Mouse (Mus musculus): Measurements from ENCODE around the gene Ngdn. TPM values are rescaled to one million over a fixed set of nuclear protein-coding genes. Genes with fewer than 3 reads are reported as not detected.
"Not testable (repeated sequence)": the region's sequence is repeated elsewhere in the genome, so short reads cannot be mapped to it uniquely, and the experiment has no call there.

Gene Ngdn
- polyA plus RNA-seq, 1 experiment from 2014 or later, result 56.2 TPM

GRCm38 (mm10) chr14:54988350-54988874 lies 26.8 kb upstream of the Ngdn start:
- H3K4me2 ChIP-seq, result peak overlapping the region; percentile 65
- peak overlapping the region; percentile 99 for H3K27ac ChIP-seq
- not testable (repeated sequence) for H3K9me3 ChIP-seq (replicated peaks); H3K4me1 ChIP-seq (replicated peaks); H3K27me3 ChIP-seq; H3K36me3 ChIP-seq
- peak overlapping the region; percentile 55 for H3K4me3 ChIP-seq
- 54% methylated on average over 9 of the region's 9 CpGs for WGBS
- peak; percentile 40 for ATAC-seq (replicated peaks; ENCODE audit: insufficient number of reproducible peaks, insufficient read depth, low FRiP score, low read depth)
- H3K9ac ChIP-seq, result peak overlapping the region; percentile 70

GRCm38 (mm10) chr14:54988882-54989281 lies 26.4 kb upstream of the Ngdn start:
- WGBS, result 55% methylated on average over 13 of the region's 13 CpGs
- H3K9me3 ChIP-seq (replicated peaks), result no peaks in the 10 kb centered on the region
- peaks cover 8% of the 10 kb centered on the region; the same call in 1 of the 2 replicates for H3K36me3 ChIP-seq
- peak overlapping the region; percentile 99 for H3K27ac ChIP-seq
- H3K4me3 ChIP-seq, result peak overlapping the region; percentile 55
- no peak for ATAC-seq (replicated peaks; ENCODE audit: insufficient number of reproducible peaks, insufficient read depth, low FRiP score, low read depth)
- peak overlapping the region; percentile 70 for H3K9ac ChIP-seq
- H3K4me2 ChIP-seq, result peak overlapping the region; percentile 65
- H3K27me3 ChIP-seq, result no peaks in the 10 kb centered on the region
- no peaks in the 10 kb centered on the region; the same call in 1 of the 2 replicates for H3K4me1 ChIP-seq (replicated peaks)

DNA sequence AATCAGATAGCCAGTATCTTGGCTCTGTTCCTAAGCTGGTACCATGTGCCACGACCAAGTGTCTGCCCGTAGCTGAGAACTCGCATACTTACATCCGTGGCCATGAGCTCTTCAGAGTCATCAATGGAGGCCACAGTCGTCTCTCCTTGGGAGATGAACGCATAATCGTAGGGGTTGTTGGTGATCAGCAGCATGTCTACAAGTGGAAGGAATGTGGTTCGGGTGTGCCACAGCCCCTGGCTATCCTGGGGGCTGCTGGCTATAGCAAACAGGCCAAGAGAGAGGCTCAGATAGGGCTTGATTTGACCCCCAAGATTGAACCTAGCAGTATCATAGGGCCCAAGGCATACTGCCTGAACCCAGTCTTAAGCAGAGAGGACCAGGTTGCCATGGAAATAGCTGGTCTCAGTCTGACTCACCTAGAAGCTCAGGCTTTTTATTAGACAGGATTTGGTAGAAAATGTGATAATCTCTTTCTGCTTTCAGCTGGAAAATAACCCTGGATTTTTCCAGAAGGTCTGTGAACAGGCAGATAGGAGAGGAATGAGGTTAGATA lies 25.3 kb upstream of the Ngdn start:
- Histone ChIP-seq H3K36me3 (peaks cover 4% of the 10 kb centered on the region; the same call in 1 of the 2 replicates), H3K27me3 (no peaks in the 10 kb centered on the region), H3K4me2 (peak overlapping the region; percentile 65), H3K4me3 (peak overlapping the region; percentile 55), H3K4me1 (replicated peaks) (peaks cover 7% of the 10 kb centered on the region; the same call in 1 of the 2 replicates), H3K27ac (peak overlapping the region; percentile 99), H3K9me3 (replicated peaks) (no peaks in the 10 kb centered on the region), H3K9ac (peak overlapping the region; percentile 70)
- 60% methylated on average over 8 of the region's 8 CpGs for WGBS
- ATAC-seq (replicated peaks; ENCODE audit: insufficient number of reproducible peaks, insufficient read depth, low FRiP score, low read depth), result no peak

DNA sequence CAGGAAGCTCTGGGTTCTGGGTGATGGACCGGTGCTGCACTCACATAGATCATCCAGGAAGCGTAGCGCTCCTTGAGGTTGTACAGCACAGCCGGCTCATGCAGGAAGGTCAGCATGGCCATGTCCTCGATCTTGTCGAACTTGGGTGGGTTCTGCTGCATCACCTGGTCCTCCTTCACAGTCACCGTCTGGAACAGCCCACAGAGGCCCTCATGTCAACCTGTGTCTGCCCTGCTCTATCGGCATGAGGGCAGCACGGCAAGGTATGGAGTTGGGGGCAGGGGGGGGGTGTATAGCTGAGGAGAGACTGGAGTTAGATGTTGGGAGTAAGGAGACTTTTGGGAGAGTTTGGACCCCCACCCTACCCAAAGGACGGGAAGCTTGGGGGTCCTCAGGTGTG lies 23.1 kb upstream of the Ngdn start:
- peak overlapping the region; percentile 65 for H3K4me2 ChIP-seq
- H3K27ac ChIP-seq, result peak overlapping the region; percentile 99
- H3K9ac ChIP-seq, result peak overlapping the region; percentile 70
- no peaks in the 10 kb centered on the region for H3K36me3 ChIP-seq
- no peak for ATAC-seq (replicated peaks; ENCODE audit: insufficient number of reproducible peaks, insufficient read depth, low FRiP score, low read depth)
- H3K9me3 ChIP-seq (replicated peaks), result no peaks in the 10 kb centered on the region
- peaks cover 22% of the 10 kb centered on the region for H3K4me1 ChIP-seq (replicated peaks)
- H3K4me3 ChIP-seq, result peak overlapping the region; percentile 55
- H3K27me3 ChIP-seq, result no peaks in the 10 kb centered on the region
- 56% methylated on average over 10 of the region's 10 CpGs for WGBS

GRCm38 (mm10) chr14:54993636-54994035 lies 21.6 kb upstream of the Ngdn start:
- Histone ChIP-seq H3K36me3 (no peaks in the 10 kb centered on the region), H3K27ac (peak overlapping the region; percentile 99), H3K9me3 (replicated peaks) (no peaks in the 10 kb centered on the region), H3K4me1 (replicated peaks) (peaks cover 34% of the 10 kb centered on the region), H3K4me3 (peak overlapping the region; percentile 55), H3K27me3 (no peaks in the 10 kb centered on the region), H3K4me2 (peak overlapping the region; percentile 65), H3K9ac (peak overlapping the region; percentile 70)
- ATAC-seq (replicated peaks; ENCODE audit: insufficient number of reproducible peaks, insufficient read depth, low FRiP score, low read depth), result no peak
- WGBS, result 36% methylated on average over 10 of the region's 10 CpGs

GRCm38 (mm10) chr14:54994136-54994868 lies 21.0 kb upstream of the Ngdn start, which contains the start of gene Myh7:
TSS of gene Myh7 (minus strand) at chr14:54994626.
- Histone ChIP-seq H3K4me3 (peak within 1 kb of the TSS; percentile 55), H3K36me3 (no peaks in the 10 kb centered on the region), H3K9ac (peak within 1 kb of the TSS; percentile 70), H3K27ac (peak within 1 kb of the TSS; percentile 99), H3K4me2 (peak within 1 kb of the TSS; percentile 65), H3K4me1 (replicated peaks) (peaks cover 38% of the 10 kb centered on the region), H3K27me3 (no peaks in the 10 kb centered on the region), H3K9me3 (replicated peaks) (no peaks in the 10 kb centered on the region)
- ATAC-seq (replicated peaks; ENCODE audit: insufficient number of reproducible peaks, insufficient read depth, low FRiP score, low read depth), result peak; percentile 67
- 27% methylated on average over 11 of the region's 11 CpGs for WGBS

DNA sequence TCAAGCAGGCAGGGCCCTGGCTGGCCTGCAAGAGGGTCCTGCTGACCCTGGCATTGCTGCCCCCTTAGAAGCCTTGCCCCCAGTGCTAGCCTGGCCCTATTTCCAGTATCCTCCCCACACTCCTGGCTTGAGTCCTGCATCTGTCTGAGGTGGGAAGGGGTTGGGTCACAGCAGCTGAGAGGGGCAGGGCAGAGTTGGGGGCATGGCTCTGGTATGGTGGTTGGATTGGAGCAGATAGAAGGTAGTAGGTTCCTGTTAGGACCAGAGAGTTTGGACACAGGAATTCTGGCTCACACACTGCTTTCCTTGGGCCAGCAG lies 20.4 kb upstream of the Ngdn start:
- H3K9me3 ChIP-seq (replicated peaks), result no peaks in the 10 kb centered on the region
- peak overlapping the region; percentile 63 for H3K9ac ChIP-seq
- H3K4me1 ChIP-seq (replicated peaks), result peaks cover 38% of the 10 kb centered on the region
- H3K27ac ChIP-seq, result peak overlapping the region; percentile 99
- peak overlapping the region; percentile 55 for H3K4me3 ChIP-seq
- H3K27me3 ChIP-seq, result no peaks in the 10 kb centered on the region
- no peaks in the 10 kb centered on the region for H3K36me3 ChIP-seq
- ATAC-seq (replicated peaks; ENCODE audit: insufficient number of reproducible peaks, insufficient read depth, low FRiP score, low read depth), result no peak; the same call in 1 of the 2 replicates
- H3K4me2 ChIP-seq, result peak overlapping the region; percentile 65

GRCm38 (mm10) chr14:54995457-54996138 lies 19.7 kb upstream of the Ngdn start:
- H3K4me1 ChIP-seq (replicated peaks), result peaks cover 44% of the 10 kb centered on the region
- H3K9ac ChIP-seq, result peak overlapping the region; percentile 63

GRCm38 (mm10) chr14:54996793-54997192 lies 18.5 kb upstream of the Ngdn start:
- H3K4me2 ChIP-seq, result peak overlapping the region; percentile 65
- peak overlapping the region; percentile 20 for H3K4me3 ChIP-seq
- peak overlapping the region; percentile 64 for H3K9ac ChIP-seq
- peak; percentile 79 for ATAC-seq (replicated peaks; ENCODE audit: insufficient number of reproducible peaks, insufficient read depth, low FRiP score, low read depth)
- WGBS, result 36% methylated on average over 9 of the region's 9 CpGs
- H3K36me3 ChIP-seq, result no peaks in the 10 kb centered on the region
- peak overlapping the region; percentile 99 for H3K27ac ChIP-seq
- no peaks in the 10 kb centered on the region for H3K9me3 ChIP-seq (replicated peaks)
- no peaks in the 10 kb centered on the region for H3K27me3 ChIP-seq
- peaks cover 46% of the 10 kb centered on the region for H3K4me1 ChIP-seq (replicated peaks)

More at GRCm38 (mm10) chr14:54995457-54996138, 19.7 kb upstream of the Ngdn start:
- no peaks in the 10 kb centered on the region for H3K9me3 ChIP-seq (replicated peaks)
- peak overlapping the region; percentile 55 for H3K4me3 ChIP-seq
- no peaks in the 10 kb centered on the region for H3K27me3 ChIP-seq
- H3K4me2 ChIP-seq, result peak overlapping the region; percentile 65
- ATAC-seq (replicated peaks; ENCODE audit: insufficient number of reproducible peaks, insufficient read depth, low FRiP score, low read depth), result no peak
- 36% methylated on average over 14 of the region's 14 CpGs for WGBS
- no peaks in the 10 kb centered on the region for H3K36me3 ChIP-seq
- H3K27ac ChIP-seq, result peak overlapping the region; percentile 99

- Histone ChIP-seq H3K9me3 (replicated peaks) (no peaks in the 10 kb centered on the region), H3K9ac (peak overlapping the region; percentile 64), H3K4me1 (replicated peaks) (peaks cover 51% of the 10 kb centered on the region), H3K4me3 (peak overlapping the region; percentile 20), H3K36me3 (no peaks in the 10 kb centered on the region), H3K4me2 (peak overlapping the region; percentile 48), H3K27me3 (no peaks in the 10 kb centered on the region), H3K27ac (peak overlapping the region; percentile 99)
- 0 out of 2 replicates have a peak, but pooled peaks have one; percentile 9 for ATAC-seq (replicated peaks; ENCODE audit: insufficient number of reproducible peaks, insufficient read depth, low FRiP score, low read depth)
- WGBS, result 38% methylated on average over 4 of the region's 4 CpGs
These were observed 18.0 kb upstream of the Ngdn start for GRCm38 (mm10) chr14:54997297-54997696.

- Histone ChIP-seq H3K36me3 (no peaks in the 10 kb centered on the region), H3K9me3 (replicated peaks) (no peaks in the 10 kb centered on the region), H3K27me3 (no peaks in the 10 kb centered on the region), H3K4me3 (no peak overlapping the region), H3K4me2 (0 out of 2 replicates have a peak overlapping the region, but pooled peaks have one; percentile 48), H3K27ac (peak overlapping the region; percentile 99), H3K4me1 (replicated peaks) (peaks cover 65% of the 10 kb centered on the region), H3K9ac (no peak overlapping the region)
- no peak for ATAC-seq (replicated peaks; ENCODE audit: insufficient number of reproducible peaks, insufficient read depth, low FRiP score, low read depth)
These were observed 16.6 kb upstream of the Ngdn start for GRCm38 (mm10) chr14:54998680-54999079.

Data from heart, embryonic 15.5 days (tissue).